Mouse (Mus musculus): ENCODE data around the gene Hmcn2. TPM values are rescaled to one million over a fixed set of nuclear protein-coding genes. Genes with fewer than 3 reads are reported as not detected.

Gene Hmcn2
- polyA plus RNA-seq, 1 experiment: 26.8 TPM

- DNase-seq (ENCODE audit: low read depth): peak; percentile 81
Observed at GRCm38 (mm10) chr2:31458460-31458859, 144.2 kb downstream of the Hmcn2 start.

GRCm38 (mm10) chr2:31458989-31459936, 145.0 kb downstream of the Hmcn2 start:
- DNase-seq (ENCODE audit: low read depth): no peak

- no peak for DNase-seq (ENCODE audit: low read depth)
Observed at GRCm38 (mm10) chr2:31460025-31460571, 145.9 kb downstream of the Hmcn2 start.

- no peak for DNase-seq (ENCODE audit: low read depth)
Observed at GRCm38 (mm10) chr2:31460920-31461319, 146.7 kb downstream of the Hmcn2 start.

DNA sequence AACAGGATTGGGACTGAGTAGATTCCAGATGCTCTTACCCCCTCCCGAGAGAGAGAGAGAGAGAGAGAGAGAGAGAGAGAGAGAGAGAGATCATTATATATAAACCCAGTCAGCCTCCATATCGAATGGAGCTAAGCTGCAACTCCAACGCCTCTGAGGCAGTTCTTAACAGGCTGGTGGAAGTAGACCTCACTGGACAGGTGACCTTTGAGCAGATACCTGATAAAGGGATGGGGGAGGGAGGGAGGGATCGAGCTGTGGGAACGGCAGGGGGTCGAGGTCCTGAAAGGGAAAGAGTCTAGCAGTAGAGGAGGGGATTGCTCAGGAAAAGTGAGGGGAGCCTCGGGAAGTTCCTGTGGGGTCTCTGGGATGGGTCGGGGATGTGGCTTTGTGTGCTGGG, 147.8 kb downstream of the Hmcn2 start:
- no peak for DNase-seq (ENCODE audit: low read depth)

GRCm38 (mm10) chr2:31463253-31463652, 149.0 kb downstream of the Hmcn2 start:
- no peak for DNase-seq (ENCODE audit: low read depth)

DNA sequence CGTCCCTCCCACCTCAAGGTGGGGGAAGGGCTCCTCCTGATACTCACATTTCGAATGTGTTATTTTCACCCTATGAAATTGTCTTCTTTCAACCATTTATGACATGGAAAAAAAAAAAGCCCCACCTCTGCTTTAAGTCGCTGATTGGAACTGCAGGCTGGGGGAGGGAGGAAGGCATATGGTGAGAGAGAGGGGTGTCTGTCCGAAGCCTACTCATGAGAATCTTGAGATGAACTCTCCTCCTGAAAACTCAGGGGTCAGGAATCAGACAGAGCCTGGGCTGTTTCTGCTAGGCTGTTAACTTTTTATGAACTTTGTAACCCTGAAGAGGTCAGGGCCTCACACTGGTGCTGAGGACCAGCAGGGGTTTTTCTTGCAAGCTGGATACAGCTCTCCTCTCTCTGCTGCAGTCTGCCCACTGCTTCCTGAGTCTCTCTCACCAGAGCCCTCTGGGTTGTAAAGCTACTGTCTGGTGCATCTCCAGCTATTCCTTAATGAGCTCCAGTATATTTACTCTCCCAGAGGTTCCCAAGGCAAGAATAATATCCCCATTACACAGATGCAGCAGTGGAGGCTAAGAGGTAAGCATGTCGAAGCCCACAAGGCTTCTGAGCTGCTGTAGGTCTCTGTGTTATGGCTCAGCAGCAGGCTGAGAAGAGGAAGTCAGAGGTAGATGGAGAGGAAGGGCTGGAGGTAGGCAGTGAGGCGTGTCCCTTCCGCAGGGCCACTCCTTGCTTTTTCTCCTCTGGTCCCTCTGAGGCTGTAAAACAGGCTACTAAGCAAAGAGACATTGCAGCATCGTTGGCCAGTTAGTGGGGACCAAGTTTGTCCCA, 149.7 kb downstream of the Hmcn2 start:
- no peak for DNase-seq (ENCODE audit: low read depth)

GRCm38 (mm10) chr2:31464529-31464910, 150.3 kb downstream of the Hmcn2 start:
- DNase-seq (ENCODE audit: low read depth): no peak

DNA sequence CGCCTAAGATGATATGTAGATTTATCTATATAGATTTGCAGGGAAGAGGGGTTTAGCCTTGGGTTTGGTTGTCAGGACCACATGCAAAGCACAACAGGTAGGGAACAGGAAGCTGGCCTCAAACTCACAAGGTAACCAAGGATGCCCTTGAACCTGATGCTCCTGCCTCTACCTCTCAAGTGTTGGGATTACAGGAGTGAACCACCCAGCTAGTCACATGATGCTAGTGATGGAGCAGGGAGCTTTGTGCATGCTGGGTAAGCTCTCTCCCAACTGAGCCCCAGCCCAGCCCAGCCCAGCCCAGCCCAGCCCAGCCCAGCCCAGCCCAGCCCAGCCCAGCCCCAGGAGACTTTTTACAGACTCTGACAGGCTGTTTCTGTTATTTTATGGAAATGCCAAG, 153.2 kb downstream of the Hmcn2 start:
- DNase-seq (ENCODE audit: low read depth): no peak

GRCm38 (mm10) chr2:31468857-31469256, 154.6 kb downstream of the Hmcn2 start:
- DNase-seq (ENCODE audit: low read depth): no peak

- DNase-seq (ENCODE audit: low read depth): no peak
Observed at GRCm38 (mm10) chr2:31469480-31469879, 155.3 kb downstream of the Hmcn2 start.

DNA sequence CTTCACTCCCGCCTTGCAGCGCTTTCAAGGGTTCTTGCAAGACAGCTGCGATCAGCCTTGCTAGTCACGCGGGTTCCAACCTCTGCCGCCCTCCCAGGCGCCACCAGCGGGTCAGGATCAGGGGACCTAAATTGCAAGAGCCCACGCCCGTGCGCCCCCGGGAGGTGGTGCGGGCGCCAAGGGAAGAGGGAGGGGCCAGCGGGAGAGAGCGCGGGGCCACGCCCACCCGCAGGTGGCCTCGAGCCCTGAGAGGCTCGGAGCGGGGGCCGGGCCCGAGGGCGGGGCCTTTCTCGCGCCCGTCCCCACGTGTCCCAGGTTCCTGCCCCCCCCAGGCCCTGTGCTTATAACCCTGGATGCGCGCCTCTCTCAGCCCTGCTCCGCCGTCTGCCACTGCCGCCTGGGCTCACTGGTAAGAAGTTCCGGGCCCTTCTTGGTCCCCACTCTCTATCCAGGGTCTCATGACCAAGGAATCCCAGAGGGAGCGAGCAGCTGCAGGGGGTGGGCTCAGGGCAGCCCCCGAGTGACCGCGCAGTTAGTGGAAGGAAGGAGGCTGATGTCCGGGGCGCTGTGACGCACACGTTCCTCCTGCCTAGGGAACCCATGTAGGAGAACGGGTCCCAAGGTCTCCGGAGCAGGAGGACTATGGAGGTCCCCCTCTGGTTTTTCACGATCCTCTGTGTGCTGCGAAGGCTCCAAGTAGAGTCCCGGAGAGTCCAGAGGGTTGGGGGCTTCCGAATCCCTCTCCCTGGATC, 155.9 kb downstream of the Hmcn2 start, which contains the start of gene Ass1:
Ass1 (plus strand) TSS at position 277 of the 752 bp plus-strand sequence.
- no peak for DNase-seq (ENCODE audit: low read depth)

- DNase-seq (ENCODE audit: low read depth): no peak
Observed at GRCm38 (mm10) chr2:31470683-31471385, 156.6 kb downstream of the Hmcn2 start.

DNA sequence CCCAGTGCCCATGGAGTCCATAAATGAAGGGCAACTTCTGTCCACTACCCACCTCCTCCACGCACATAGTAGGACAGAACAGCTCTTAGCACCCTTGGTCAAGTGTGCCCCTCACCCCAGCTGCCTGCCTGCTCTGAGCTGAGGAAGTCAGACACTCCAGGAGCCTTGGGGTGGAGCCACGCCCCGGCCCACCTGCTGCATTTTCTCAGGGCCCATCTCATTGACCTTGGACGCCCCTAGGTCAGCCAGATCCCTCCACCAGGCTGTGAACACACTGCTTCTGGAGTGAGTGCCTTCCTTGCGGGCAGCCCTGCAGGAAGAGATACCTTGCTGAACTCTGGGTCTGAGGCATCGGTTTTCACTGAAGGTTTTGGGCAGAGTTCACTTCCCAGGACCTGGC, 157.4 kb downstream of the Hmcn2 start:
- DNase-seq (ENCODE audit: low read depth): no peak

DNA sequence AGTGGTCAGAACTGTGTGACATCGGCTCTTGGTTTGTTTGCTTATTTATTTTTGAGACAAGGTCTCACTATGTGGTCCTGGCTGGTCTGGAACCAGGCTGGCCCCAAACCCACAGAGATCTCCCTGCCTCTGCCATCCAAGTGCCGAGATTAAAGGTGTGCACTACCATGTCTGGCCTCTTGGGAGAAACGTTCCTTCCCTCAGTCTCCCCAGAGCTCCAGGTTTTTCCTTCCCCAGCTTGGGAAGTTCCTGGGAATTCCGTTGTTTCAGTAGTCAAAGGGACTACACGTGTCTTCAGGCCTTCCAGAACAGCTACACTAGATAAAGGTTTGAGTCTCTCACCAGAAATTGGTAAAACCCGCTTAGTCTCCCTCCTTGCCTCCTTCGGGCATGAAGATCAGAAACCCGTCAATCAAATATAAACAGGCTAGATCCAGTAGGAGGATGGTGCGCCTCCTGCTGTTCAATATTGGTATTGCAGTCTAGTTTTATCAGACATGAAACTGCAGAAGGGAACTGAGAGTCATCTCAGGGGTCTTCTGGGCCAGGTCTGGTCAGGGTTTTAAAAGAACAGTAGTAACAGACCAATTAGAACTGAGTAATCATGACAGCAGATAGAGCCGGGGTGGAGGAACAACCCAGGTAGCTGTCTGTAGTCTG, 158.3 kb downstream of the Hmcn2 start:
- no peak for DNase-seq (ENCODE audit: low read depth)

- DNase-seq (ENCODE audit: low read depth): no peak
Observed at GRCm38 (mm10) chr2:31473941-31474340, 159.7 kb downstream of the Hmcn2 start.

DNA sequence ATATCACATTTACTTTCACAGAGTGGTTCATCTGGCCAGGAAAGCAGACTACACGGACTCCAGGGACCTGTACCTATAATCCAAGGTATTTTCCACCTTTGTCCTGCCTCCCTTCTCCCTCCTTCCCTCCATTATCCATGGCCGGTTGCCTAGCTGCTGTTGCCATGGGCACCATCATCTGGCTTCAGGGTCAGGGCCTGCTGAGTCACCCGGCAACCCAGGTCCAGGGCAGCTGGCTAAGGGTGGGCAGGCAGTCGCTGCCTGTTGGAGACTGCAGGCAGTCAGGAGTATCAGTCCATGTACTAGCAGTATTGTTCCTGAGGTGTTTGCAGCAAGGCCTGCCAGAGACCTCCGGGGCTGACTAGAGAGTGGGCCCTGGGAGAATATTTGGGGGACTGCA, 160.5 kb downstream of the Hmcn2 start:
- no peak for DNase-seq (ENCODE audit: low read depth)

DNA sequence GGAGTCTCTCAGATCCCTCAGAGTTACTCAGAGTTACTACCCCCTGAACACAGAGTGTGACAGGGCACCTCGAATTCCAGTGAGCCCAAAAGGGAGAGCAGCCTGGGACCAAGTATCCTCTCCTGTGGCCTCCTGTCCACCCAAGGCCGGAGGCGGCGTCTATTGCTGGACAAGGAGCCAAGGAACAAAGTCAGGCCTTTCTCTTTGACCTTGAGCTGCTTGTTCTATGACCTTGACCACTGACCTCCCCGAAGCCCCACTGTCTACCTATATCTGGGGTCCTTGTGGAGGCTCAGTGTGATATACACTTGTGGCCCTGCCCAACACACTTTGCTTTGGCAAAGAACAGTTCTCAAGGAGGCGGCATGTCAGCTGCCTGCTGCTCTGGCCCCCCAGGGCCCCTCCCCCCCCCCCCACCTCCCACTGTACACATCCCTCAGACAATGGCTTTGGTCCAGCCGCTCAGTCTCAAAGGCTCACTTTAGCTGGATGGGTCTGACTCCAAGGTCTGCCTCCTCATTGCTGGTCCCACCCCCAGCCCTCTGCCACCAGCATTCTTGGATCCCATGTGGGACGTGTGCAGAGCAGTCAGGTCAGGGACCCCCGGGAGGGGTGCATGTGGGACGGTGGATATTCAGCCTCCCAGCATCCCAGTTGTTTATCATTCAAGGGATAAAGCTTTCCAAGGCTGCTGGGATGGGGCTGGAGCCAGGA, 162.0 kb downstream of the Hmcn2 start:
- no peak for DNase-seq (ENCODE audit: low read depth)

GRCm38 (mm10) chr2:31477234-31478161, 163.3 kb downstream of the Hmcn2 start:
- DNase-seq (ENCODE audit: low read depth): no peak

Data from gonadal fat pad, adult 2 months (tissue).